23 mouse cellular contexts compared by ENCODE assay signal in genomic region chr11:86409580-86409947, GRCm38 (mm10). TPM values are rescaled to one million over a fixed set of nuclear protein-coding genes. Genes with fewer than 3 reads are reported as not detected.
DNase-seq lines count a peak whose midpoint lies in the region; ATAC-seq and TF ChIP-seq lines count a peak whose summit lies in the region.
"Had no signal": no experiment of that assay in that cellular context is flagged by ENCODE, and none has a peak within 500 bp of the region (broad histone marks: within the 10 kb centered on the region; RNA-seq: fewer than 3 reads in every experiment).

No protein-coding gene starts in this region.

- no peak overlapping the region for H3K27ac ChIP-seq in forebrain, embryonic 14.5 days (ENCODE audit: low read depth, low read length)
- no peak overlapping the region for H3K27ac ChIP-seq in forebrain, embryonic 10.5 days
- no peak overlapping the region for H3K27ac ChIP-seq in liver, embryonic 12.5 days
- H3K27ac ChIP-seq in thymus, adult 2 months (ENCODE audit: control insufficient read depth, insufficient read depth, low read length): peak overlapping the region; percentile 56; the same call in 1 of the 2 replicates
- no peak overlapping the region for H3K27ac ChIP-seq in cerebellum, adult 2 months (ENCODE audit: insufficient read depth, low read length)
- H3K27ac ChIP-seq: embryonic facial prominence, embryonic 12.5 days; hindbrain, embryonic 10.5 days; kidney, postnatal 0 days; midbrain, embryonic 10.5 days; neural tube, embryonic 13.5 days; stomach, embryonic 15.5 days had no signal

- TF ChIP-seq POLR2A in thymus, adult 2 months (IDR thresholded peaks at IDR 0.05; ENCODE audit: control insufficient read depth, extremely low read depth, insufficient read depth, low read length, poor library complexity): no peak
- TF ChIP-seq POLR2A in cerebellum, adult 2 months (IDR thresholded peaks at IDR 0.05; ENCODE audit: borderline replicate concordance, insufficient read depth, low read length): no peak

- H3K27me3 ChIP-seq in forebrain, embryonic 14.5 days (replicated peaks; ENCODE audit: control insufficient read depth, insufficient read depth, low read length): no peaks in the 10 kb centered on the region
- peaks cover 27% of the 10 kb centered on the region for H3K27me3 ChIP-seq in forebrain, embryonic 10.5 days (ENCODE audit: poor library complexity, severe bottlenecking)
- no peaks in the 10 kb centered on the region for H3K27me3 ChIP-seq in liver, embryonic 12.5 days (replicated peaks)
- no peaks in the 10 kb centered on the region for H3K27me3 ChIP-seq in thymus, adult 2 months (ENCODE audit: control insufficient read depth, insufficient read depth, low read length)
- H3K27me3 ChIP-seq in cerebellum, adult 2 months (ENCODE audit: control insufficient read depth, insufficient read depth, low read length): no peaks in the 10 kb centered on the region
- H3K27me3 ChIP-seq: embryonic facial prominence, embryonic 12.5 days; neural tube, embryonic 13.5 days; stomach, embryonic 15.5 days had no signal

- DNase-seq in forebrain, embryonic 14.5 days (ENCODE audit: low spot score): peak; percentile 54
- no peak for DNase-seq in forebrain, embryonic 10.5 days (ENCODE audit: extremely low spot score, low spot score)
- DNase-seq in liver: no peak
- no peak for DNase-seq in thymus, adult 2 months
- no peak for DNase-seq in thymus, postnatal 14 days
- DNase-seq in cerebellum, adult 2 months: no peak
- DNase-seq: adrenal gland, postnatal 25 days; cerebellum, adult 11 months; cerebellum, postnatal 10 days; kidney, adult 2 months; layer of hippocampus, adult 9-11 months; lung, postnatal 10 days; thymus, postnatal 4 days had no signal

- H3K4me3 ChIP-seq in forebrain, embryonic 14.5 days (ENCODE audit: low read depth, low read length): no peak overlapping the region
- H3K4me3 ChIP-seq in forebrain, embryonic 10.5 days: no peak overlapping the region
- H3K4me3 ChIP-seq in liver, embryonic 12.5 days: no peak overlapping the region
- H3K4me3 ChIP-seq in thymus, adult 2 months (ENCODE audit: control insufficient read depth, insufficient read depth, low read length): no peak overlapping the region
- H3K4me3 ChIP-seq in cerebellum, adult 2 months (replicated peaks; ENCODE audit: insufficient read depth, low read depth, low read length): no peak overlapping the region
- H3K4me3 ChIP-seq: embryonic facial prominence, embryonic 12.5 days; hindbrain, embryonic 10.5 days; midbrain, embryonic 10.5 days; myocyte; neural tube, embryonic 13.5 days; stomach, embryonic 15.5 days had no signal

- TF ChIP-seq CTCF in thymus, adult 2 months (IDR thresholded peaks at IDR 0.05; ENCODE audit: borderline replicate concordance, control insufficient read depth, extremely low read depth, insufficient read depth, low read length, poor library complexity): no peak
- TF ChIP-seq CTCF in cerebellum, adult 2 months (IDR thresholded peaks at IDR 0.05; ENCODE audit: borderline replicate concordance, insufficient read depth, low read depth, low read length): no peak

- no peaks in the 10 kb centered on the region for H3K9me3 ChIP-seq in forebrain, embryonic 14.5 days (replicated peaks; ENCODE audit: control insufficient read depth, low read length)
- no peaks in the 10 kb centered on the region for H3K9me3 ChIP-seq in forebrain, embryonic 10.5 days
- no peaks in the 10 kb centered on the region for H3K9me3 ChIP-seq in liver, embryonic 12.5 days (replicated peaks)
- H3K9me3 ChIP-seq: embryonic facial prominence, embryonic 12.5 days; hindbrain, embryonic 10.5 days; midbrain, embryonic 10.5 days; neural tube, embryonic 13.5 days; stomach, embryonic 15.5 days had no signal

- WGBS in forebrain, embryonic 14.5 days: 65% methylated on average over 10 of the region's 10 CpGs
- 87% methylated on average over 10 of the region's 10 CpGs for WGBS in forebrain, embryonic 10.5 days
- whole genome bisulfite sequencing in liver, embryonic 12.5 days (ENCODE audit: insufficient replicate concordance): 85% methylated on average over 10 of the region's 10 CpGs
- WGBS in thymus, adult 2 months: 93% methylated on average over 10 of the region's 10 CpGs
- WGBS in cerebellum, adult 2 months: 89% methylated on average over 10 of the region's 10 CpGs

- no peak overlapping the region for H3K4me2 ChIP-seq in forebrain, embryonic 14.5 days (ENCODE audit: low read length)
- peak overlapping the region; percentile 25; the same call in 1 of the 2 replicates for H3K4me2 ChIP-seq in liver, embryonic 12.5 days
- H3K4me2 ChIP-seq: embryonic facial prominence, embryonic 12.5 days; heart, embryonic 11.5 days; neural tube, embryonic 13.5 days; stomach, embryonic 15.5 days had no signal

- peak; percentile 62 for ATAC-seq in forebrain, embryonic 14.5 days
- ATAC-seq in liver, embryonic 12.5 days: no peak
- ATAC-seq in common myeloid progenitor, adult 5-6 weeks (replicated peaks; ENCODE audit: low read depth, poor library complexity, severe bottlenecking): 0 out of 2 replicates have a peak, but pooled peaks have one; percentile 8

- no peaks in the 10 kb centered on the region for H3K36me3 ChIP-seq in forebrain, embryonic 14.5 days (ENCODE audit: control insufficient read depth, insufficient read depth, low read length)
- H3K36me3 ChIP-seq in forebrain, embryonic 10.5 days (replicated peaks): no peaks in the 10 kb centered on the region
- no peaks in the 10 kb centered on the region for H3K36me3 ChIP-seq in liver, embryonic 12.5 days
- no peaks in the 10 kb centered on the region for H3K36me3 ChIP-seq in thymus, adult 2 months (ENCODE audit: control insufficient read depth, insufficient read depth, low read length)
- H3K36me3 ChIP-seq: embryonic facial prominence, embryonic 12.5 days; hindbrain, embryonic 10.5 days; midbrain, embryonic 10.5 days; neural tube, embryonic 13.5 days; stomach, embryonic 15.5 days had no signal

- peaks cover 10% of the 10 kb centered on the region for H3K4me1 ChIP-seq in forebrain, embryonic 14.5 days (ENCODE audit: control insufficient read depth, insufficient read depth, low read length)
- H3K4me1 ChIP-seq in forebrain, embryonic 10.5 days: peaks cover 22% of the 10 kb centered on the region
- H3K4me1 ChIP-seq in liver, embryonic 12.5 days: peaks cover 20% of the 10 kb centered on the region
- peaks cover 5% of the 10 kb centered on the region for H3K4me1 ChIP-seq in thymus, adult 2 months (replicated peaks; ENCODE audit: control insufficient read depth, insufficient read depth, low read length)
- no peaks in the 10 kb centered on the region for H3K4me1 ChIP-seq in cerebellum, adult 2 months (ENCODE audit: control insufficient read depth, insufficient read depth, low read length)

- no peak overlapping the region for H3K9ac ChIP-seq in forebrain, embryonic 14.5 days (ENCODE audit: low read length)
- no peak overlapping the region for H3K9ac ChIP-seq in liver, embryonic 12.5 days
- H3K9ac ChIP-seq: embryonic facial prominence, embryonic 12.5 days; neural tube, embryonic 13.5 days; stomach, embryonic 15.5 days had no signal

RNA-seq across cellular contexts. Expression of gene Med13, which starts 52.2 kb away (rescaled TPM):
- polyA plus RNA-seq in forebrain, embryonic 14.5 days (2014; fragmentation: Nextera tagmentation; extraction: Ambion mirVana): 13.4 and 17.1 TPM in 2 replicates
- 6.6 and 7.5 TPM in 2 replicates for polyA plus RNA-seq in forebrain, embryonic 10.5 days (2016; fragmentation: Nextera tagmentation; extraction: Ambion mirVana)
- 4.4 and 4.5 TPM in 2 replicates for polyA plus RNA-seq in liver, embryonic 12.5 days (2016; fragmentation: Nextera tagmentation; extraction: Ambion mirVana)
- polyA plus RNA-seq in thymus, adult 2 months (2012; rRNA removed): 60.6 and 69.5 TPM in 2 replicates
- 58.9 and 59.4 TPM in 2 replicates for total RNA-seq in common myeloid progenitor, adult 5-6 weeks (2017)
- 21.4 and 23.6 TPM in 2 replicates for polyA plus RNA-seq in cerebellum, adult 2 months (2012; rRNA removed)
